10 mouse cellular contexts compared by ENCODE assay signal in the genomic region with DNA sequence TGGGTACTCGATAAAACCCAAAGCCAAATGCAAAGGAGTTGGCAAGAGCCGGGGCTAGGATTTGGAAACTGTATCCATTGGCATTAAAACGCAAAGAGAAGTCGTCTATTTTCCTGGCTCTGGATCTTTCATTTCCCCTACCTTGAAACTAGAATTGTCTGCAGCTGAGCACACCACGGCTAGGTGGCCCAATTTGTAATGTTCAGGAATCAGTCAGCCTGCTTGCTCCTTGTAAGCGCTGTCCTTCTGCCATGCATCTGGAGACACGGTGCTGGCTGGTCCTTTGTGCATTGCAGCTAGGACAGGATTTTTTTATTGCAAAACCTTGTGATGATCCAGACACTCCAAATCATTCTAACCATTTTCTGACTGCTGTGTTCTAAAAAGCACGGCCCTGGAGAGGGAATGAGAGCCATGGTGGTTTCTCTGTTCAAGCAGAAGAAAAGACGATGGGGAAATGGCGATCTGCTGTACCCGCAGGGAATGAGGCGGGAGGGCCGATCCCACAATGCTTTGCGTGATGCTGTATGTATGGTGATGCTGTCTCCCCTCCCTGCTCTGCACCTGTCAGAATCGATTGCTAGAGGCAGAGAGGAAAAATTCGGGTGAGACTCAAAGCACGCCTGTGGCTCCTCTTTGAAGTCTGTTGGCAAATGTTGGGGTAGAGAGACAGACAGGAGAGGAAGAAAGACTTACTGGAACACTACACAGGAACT. TPM values are rescaled to one million over a fixed set of nuclear protein-coding genes. Genes with fewer than 3 reads are reported as not detected.
DNase-seq lines count a peak whose midpoint lies in the region; ATAC-seq and TF ChIP-seq lines count a peak whose summit lies in the region.
"Had no signal": no experiment of that assay in that cellular context is flagged by ENCODE, and none has a peak within 500 bp of the region (broad histone marks: within the 10 kb centered on the region; RNA-seq: fewer than 3 reads in every experiment).

No protein-coding gene starts in this region.

- peaks cover 12% of the 10 kb centered on the region; the same call in 1 of the 2 replicates for H3K4me1 ChIP-seq in kidney, embryonic 16.5 days (ENCODE audit: insufficient read depth, low read length)
- H3K4me1 ChIP-seq in hindbrain, postnatal 0 days (ENCODE audit: insufficient read depth, low read length), result peaks cover 3% of the 10 kb centered on the region

- no peak overlapping the region for H3K4me3 ChIP-seq in kidney, embryonic 16.5 days (ENCODE audit: low read length)
- peak overlapping the region; percentile 0; the same call in 1 of the 2 replicates for H3K4me3 ChIP-seq in hindbrain, postnatal 0 days (ENCODE audit: low read length)

- H3K27ac ChIP-seq in kidney, embryonic 16.5 days (ENCODE audit: low read length), result peak overlapping the region; percentile 54; the same call in 1 of the 2 replicates
- peak overlapping the region; percentile 72 for H3K27ac ChIP-seq in hindbrain, postnatal 0 days

- H3K4me2 ChIP-seq in kidney, embryonic 16.5 days (replicated peaks; ENCODE audit: low read depth, low read length), result no peak overlapping the region
- H3K4me2 ChIP-seq in hindbrain, postnatal 0 days (ENCODE audit: low read depth, low read length), result peak overlapping the region; percentile 38

- TF ChIP-seq CTCF in hindbrain, postnatal 0 days (IDR thresholded peaks at IDR 0.05; ENCODE audit: low read depth), result peak; percentile 29; the same call in 1 of the 2 replicates

- no peaks in the 10 kb centered on the region for H3K9me3 ChIP-seq in kidney, embryonic 16.5 days (ENCODE audit: low read length)
- no peaks in the 10 kb centered on the region for H3K9me3 ChIP-seq in hindbrain, postnatal 0 days (ENCODE audit: low read length)

- DNase-seq in kidney, adult 9 months, result no peak
- peak; percentile 62 for DNase-seq in cerebellum, adult 11 months
- DNase-seq in hindbrain, postnatal 0 days (ENCODE audit: low spot score), result peak; percentile 76
- peak; percentile 46 for DNase-seq in retina, postnatal 1 day
- DNase-seq in lung, postnatal 36 days, result no peak
- DNase-seq in gastrocnemius, postnatal 36 days, result no peak
- DNase-seq in kidney, postnatal 25 days, result no peak
- DNase-seq: lung, postnatal 10 days had no signal

- no peaks in the 10 kb centered on the region for H3K36me3 ChIP-seq in kidney, embryonic 16.5 days (ENCODE audit: insufficient read depth, low read length)
- no peaks in the 10 kb centered on the region for H3K36me3 ChIP-seq in hindbrain, postnatal 0 days (ENCODE audit: insufficient read depth, low read length)

- 70% methylated on average over 17 of the region's 17 CpGs for WGBS in kidney, embryonic 16.5 days
- WGBS in hindbrain, postnatal 0 days, result 48% methylated on average over 17 of the region's 17 CpGs

- no peak for ATAC-seq in kidney, embryonic 16.5 days (ENCODE audit: low FRiP score, low TSS enrichment)
- peak; percentile 78 for ATAC-seq in hindbrain, postnatal 0 days

- H3K9ac ChIP-seq in kidney, embryonic 16.5 days (replicated peaks; ENCODE audit: low read length), result no peak overlapping the region
- 0 out of 2 replicates have a peak overlapping the region, but pooled peaks have one; percentile 3 for H3K9ac ChIP-seq in hindbrain, postnatal 0 days (replicated peaks; ENCODE audit: low read length)

- intact Hi-C loops in gastrocnemius, postnatal 36 days (cut with DNase I), result no loop called here

- H3K27me3 ChIP-seq in kidney, embryonic 16.5 days (ENCODE audit: insufficient read depth, low read length), result no peaks in the 10 kb centered on the region
- H3K27me3 ChIP-seq in hindbrain, postnatal 0 days (ENCODE audit: insufficient read depth, low read length), result no peaks in the 10 kb centered on the region
- H3K27me3 ChIP-seq: CH12.LX had no signal

RNA-seq across cellular contexts. Expression of gene Slc24a5, which starts 35.5 kb away (rescaled TPM):
- 2.1 and 2.8 TPM in 2 replicates for polyA plus RNA-seq in kidney, embryonic 16.5 days (2015; fragmentation: Nextera tagmentation; extraction: Ambion mirVana)
- 1.4 and 2.5 TPM in 2 replicates for total RNA-seq in hindbrain, postnatal 0 days (2014; rRNA removed)
- 6.6 and 6.7 TPM in 2 replicates for polyA plus RNA-seq in hindbrain, postnatal 0 days (2015; fragmentation: Nextera tagmentation; extraction: Ambion mirVana)
- total RNA-seq in gastrocnemius, postnatal 36 days (2021), result under 1 TPM in 1 of 2 experiments, not detected in 1; 0.15 TPM
- total RNA-seq: CH12.LX had no signal

Comparison
In these comparisons a context has a peak if more than half of its experiments do, and no peak if none do; other contexts are left out.
1. DNase-seq: peak in cerebellum, adult 11 months (single experiment), hindbrain, postnatal 0 days (single experiment) and retina, postnatal 1 day (single experiment); none in kidney, adult 9 months (single experiment), lung, postnatal 36 days (single experiment), gastrocnemius, postnatal 36 days (0 of 2) and kidney, postnatal 25 days (0 of 2).